Mouse (Mus musculus) MEL (cell line): ENCODE results near the gene Hps1. TPM values are rescaled to one million over a fixed set of nuclear protein-coding genes. Genes with fewer than 3 reads are reported as not detected.
"Not testable (repeated sequence)": the region's sequence is repeated elsewhere in the genome, so short reads cannot be mapped to it uniquely, and the experiment has no call there.

ENCODE experiments used
- DNase-seq: peaks from one replicate; pipeline ENCODE4 v3.0.0; 2011; ENCODE audit warnings: low read depth, low spot score
- H3K27ac ChIP-seq: 2 replicates; pipeline ENCODE4 v1.5.1; 2012; ENCODE audit warnings: low read depth, mild to moderate bottlenecking, control low read depth, low read length, moderate library complexity; ENCODE audit not compliant: control insufficient read depth
- H3K27me3 ChIP-seq, 2 experiments: fragments of 150-350 bp in 1 of 2; sonication (generic) in 1 of 2; 2 replicates each; pipeline ENCODE4 v1.6.1; 2012; ENCODE audit warnings: low read length in 2 of 2, mild to moderate bottlenecking in 2 of 2, improper control_type of control experiment in 1 of 2, moderate library complexity in 1 of 2; ENCODE audit not compliant: insufficient read depth in 2 of 2, control insufficient read depth in 1 of 2
- H3K36me3 ChIP-seq, 2 experiments: 2 replicates each; pipeline ENCODE4 v1.6.1; 2012 to 2014; ENCODE audit warnings: low read length in 2 of 2, improper control_type of control experiment in 1 of 2, inconsistent platforms in 1 of 2, mild to moderate bottlenecking in 1 of 2; ENCODE audit not compliant: insufficient read depth in 2 of 2, control insufficient read depth in 1 of 2
- H3K4me1 ChIP-seq, 2 experiments: fragments of 150-350 bp in 1 of 2; sonication (generic) in 1 of 2; 2 replicates each; pipeline ENCODE4 v1.6.1; 2012; ENCODE audit warnings: low read length in 2 of 2, improper control_type of control experiment in 1 of 2, mild to moderate bottlenecking in 1 of 2; ENCODE audit not compliant: insufficient read depth in 2 of 2, control insufficient read depth in 1 of 2
- H3K4me3 ChIP-seq, 2 experiments: fragments of 150-350 bp in 1 of 2; sonication (generic) in 1 of 2; 2 replicates each; pipeline ENCODE4 v1.5.1; 2012; ENCODE audit warnings: low read depth in 2 of 2, low read length in 2 of 2, mild to moderate bottlenecking in 2 of 2, moderate library complexity in 2 of 2, control low read depth in 1 of 2, improper control_type of control experiment in 1 of 2; ENCODE audit not compliant: control insufficient read depth in 1 of 2, insufficient read depth in 1 of 2
- H3K79me2 ChIP-seq: 2 replicates; pipeline ENCODE4 v1.6.1; 2012; ENCODE audit warnings: mild to moderate bottlenecking, low read length, moderate library complexity; ENCODE audit not compliant: control insufficient read depth, poor library complexity, insufficient read depth
- H3K9ac ChIP-seq: 2 replicates; pipeline ENCODE4 v1.6.1; 2012; ENCODE audit warnings: low read depth, mild to moderate bottlenecking, control low read depth, low read length, moderate library complexity; ENCODE audit not compliant: control insufficient read depth, poor library complexity, severe bottlenecking
- H3K9me3 ChIP-seq: fragments of 150-350 bp; sonication (generic); replicated peaks from 2 replicates; pipeline ENCODE4 v1.6.1; 2012; ENCODE audit warnings: mild to moderate bottlenecking, low read length, improper control_type of control experiment, moderate library complexity; ENCODE audit not compliant: insufficient read depth
- CHD1 ChIP-seq: IDR thresholded peaks from 2 replicates; pipeline ENCODE4 v1.6.1; 2012; ENCODE audit warnings: low read depth, mild to moderate bottlenecking, inconsistent platforms, low read length, improper control_type of control experiment
- CHD2 ChIP-seq: IDR thresholded peaks from 2 replicates; pipeline ENCODE4 v1.6.1; 2011; ENCODE audit warnings: low read length, improper control_type of control experiment
- CTCF ChIP-seq, 3 experiments: IDR thresholded peaks in 2 of 3; conservative IDR thresholded peaks in 1 of 3; 2 replicates each; pipeline ENCODE4 v1.5.1; 2011 to 2012; ENCODE audit warnings: low read length in 3 of 3, low read depth in 2 of 3, mild to moderate bottlenecking in 2 of 3, improper control_type of control experiment in 1 of 3, inconsistent platforms in 1 of 3, mixed read lengths in 1 of 3, moderate library complexity in 1 of 3; ENCODE audit not compliant: control insufficient read depth in 1 of 3, insufficient read depth in 1 of 3, poor library complexity in 1 of 3, severe bottlenecking in 1 of 3
- E2F4 ChIP-seq: IDR thresholded peaks from 2 replicates; pipeline ENCODE4 v1.6.1; 2011; ENCODE audit warnings: low read depth, low read length, improper control_type of control experiment, borderline replicate concordance
- ELF1 ChIP-seq: IDR thresholded peaks from 2 replicates; pipeline ENCODE4 v1.6.1; 2014; ENCODE audit warnings: low read depth, mild to moderate bottlenecking, inconsistent platforms, low read length, improper control_type of control experiment, moderate library complexity
- ETS1 ChIP-seq: IDR thresholded peaks from 2 replicates; pipeline ENCODE4 v1.6.1; 2012; ENCODE audit warnings: low read depth, mild to moderate bottlenecking, inconsistent platforms, low read length, improper control_type of control experiment, moderate library complexity
- GATA1 ChIP-seq: IDR thresholded peaks from 2 replicates; pipeline ENCODE4 v1.6.1; 2011; ENCODE audit warnings: low read depth, low read length, improper control_type of control experiment
- KAT2A ChIP-seq: conservative IDR thresholded peaks from 2 replicates; pipeline ENCODE4 v1.6.1; 2012; ENCODE audit warnings: low read depth, low read length, improper control_type of control experiment, inconsistent platforms
- MAFK ChIP-seq: IDR thresholded peaks from 2 replicates; pipeline ENCODE4 v1.6.1; 2011; ENCODE audit warnings: low read depth, mild to moderate bottlenecking, low read length, improper control_type of control experiment, borderline replicate concordance
- MAX ChIP-seq: IDR thresholded peaks from 2 replicates; pipeline ENCODE4 v1.6.1; 2011; ENCODE audit warnings: low read length, improper control_type of control experiment
- MEF2A ChIP-seq: IDR thresholded peaks from 2 replicates; pipeline ENCODE4 v1.6.1; 2014; ENCODE audit warnings: low read depth, mild to moderate bottlenecking, inconsistent platforms, low read length, improper control_type of control experiment; ENCODE audit not compliant: poor library complexity, insufficient replicate concordance, severe bottlenecking; ENCODE audit errors: extremely low read depth
- MYB ChIP-seq: IDR thresholded peaks from 2 replicates; pipeline ENCODE4 v1.6.1; 2011; ENCODE audit warnings: mild to moderate bottlenecking, low read depth, low read length, improper control_type of control experiment
- MYC ChIP-seq: IDR thresholded peaks from 2 replicates; pipeline ENCODE4 v1.6.1; 2011; ENCODE audit warnings: low read depth, mild to moderate bottlenecking, low read length, improper control_type of control experiment, moderate library complexity
- NELFE ChIP-seq: IDR thresholded peaks from 2 replicates; pipeline ENCODE4 v1.6.1; 2011; ENCODE audit warnings: low read depth, low read length, improper control_type of control experiment
- NRF1 ChIP-seq: IDR thresholded peaks from 2 replicates; pipeline ENCODE4 v1.6.1; 2014; ENCODE audit warnings: low read depth, mild to moderate bottlenecking, inconsistent platforms, low read length, improper control_type of control experiment, moderate library complexity; ENCODE audit not compliant: poor library complexity, insufficient read depth, severe bottlenecking
- POLR2A ChIP-seq, 2 experiments: IDR thresholded peaks; 2 replicates each; pipeline ENCODE4 v1.6.1; 2011 to 2012; ENCODE audit warnings: low read length in 2 of 2, mild to moderate bottlenecking in 2 of 2, control low read depth in 1 of 2, improper control_type of control experiment in 1 of 2, low read depth in 1 of 2, moderate library complexity in 1 of 2; ENCODE audit not compliant: control insufficient read depth in 1 of 2, insufficient read depth in 1 of 2, poor library complexity in 1 of 2
- POLR2AphosphoS2 ChIP-seq: IDR thresholded peaks from 2 replicates; pipeline ENCODE4 v1.6.1; 2011; ENCODE audit warnings: low read length, improper control_type of control experiment
- RAD21 ChIP-seq: IDR thresholded peaks from 2 replicates; pipeline ENCODE4 v1.6.1; 2011; ENCODE audit warnings: mild to moderate bottlenecking, low read depth, low read length, improper control_type of control experiment
- SIN3A ChIP-seq: IDR thresholded peaks from 2 replicates; pipeline ENCODE4 v1.6.1; 2012; ENCODE audit warnings: low read length, improper control_type of control experiment, inconsistent platforms
- SMC3 ChIP-seq: IDR thresholded peaks from 2 replicates; pipeline ENCODE4 v1.6.1; 2011; ENCODE audit warnings: low read depth, low read length, improper control_type of control experiment
- TBP ChIP-seq: IDR thresholded peaks from 2 replicates; pipeline ENCODE4 v1.8.0; 2011; ENCODE audit warnings: low read depth, low read length, improper control_type of control experiment
- TCF12 ChIP-seq: IDR thresholded peaks from 2 replicates; pipeline ENCODE4 v1.6.1; 2014; ENCODE audit warnings: low read depth, mild to moderate bottlenecking, inconsistent platforms, low read length, improper control_type of control experiment, moderate library complexity
- UBTF ChIP-seq: IDR thresholded peaks from 2 replicates; pipeline ENCODE4 v1.6.1; 2012; ENCODE audit warnings: low read depth, mild to moderate bottlenecking, inconsistent platforms, low read length, improper control_type of control experiment, moderate library complexity, borderline replicate concordance; ENCODE audit not compliant: insufficient read depth
- USF1 ChIP-seq: IDR thresholded peaks from 2 replicates; pipeline ENCODE4 v1.6.1; 2014; ENCODE audit warnings: low read depth, mild to moderate bottlenecking, inconsistent platforms, low read length, improper control_type of control experiment, moderate library complexity
- ZC3H11A ChIP-seq: IDR thresholded peaks from 2 replicates; pipeline ENCODE4 v1.6.1; 2012; ENCODE audit warnings: low read depth, mild to moderate bottlenecking, inconsistent platforms, low read length, improper control_type of control experiment
- polyA plus RNA-seq, 2 experiments: library from polyadenylated mRNA; stranded (reverse) in 1 of 2; unstranded in 1 of 2; fragments of >175 nt in 1 of 2; fragments of >200 nt in 1 of 2; gene quantifications; 2 replicates each; pipeline versions ENCODE4 v1.2.1 to v1.2.4; 2012; ENCODE audit warnings: low replicate concordance in 2 of 2, low read depth in 1 of 2; ENCODE audit not compliant: insufficient read length in 2 of 2, insufficient read depth in 1 of 2, missing spikeins in 1 of 2
- total RNA-seq: library from RNA; depleted of rRNA; stranded (reverse); fragments of 300-350 nt; gene quantifications from 2 replicates; pipeline ENCODE4 v1.2.3, GENCODE M21; 2012

Hps1 gene
- total and polyA plus RNA-seq, 3 experiments, result 22.6 to 43.3 TPM; not detected in 1

DNA sequence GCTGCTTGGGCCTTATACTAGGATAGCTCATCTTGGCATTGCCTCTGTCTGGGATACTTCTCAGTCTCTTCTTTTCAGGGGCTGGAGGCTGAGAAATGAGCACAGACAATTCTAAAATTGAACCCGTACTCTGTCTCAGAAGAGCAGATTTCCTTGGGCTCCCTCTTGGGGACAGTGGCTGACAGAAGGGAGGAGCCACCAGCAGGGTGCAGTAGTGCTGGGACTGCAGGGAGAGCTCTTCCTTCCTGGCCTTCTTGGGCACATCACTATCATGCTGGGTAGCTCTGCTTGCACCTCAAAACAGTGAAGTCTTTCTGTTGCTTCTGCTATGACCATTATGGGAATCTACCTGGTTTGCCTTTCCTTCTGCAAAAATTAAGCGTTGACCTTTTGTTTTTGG lies 5.4 kb upstream of the Hps1 start:
- TF ChIP-seq CTCF (IDR thresholded peaks at IDR 0.05 in 2 of 3, conservative IDR thresholded peaks at IDR 0.05 in 1 of 3; ENCODE audit: control insufficient read depth in 1 of 3, insufficient read depth in 1 of 3, low read depth in 2 of 3, low read length in 3 of 3, poor library complexity in 1 of 3, severe bottlenecking in 1 of 3) (peak; percentile 27 to 48 (median 41); a peak in 5 of 6 replicates), SMC3 (peak; percentile 32), ETS1 (no peak)
- no peaks in the 10 kb centered on the region for H3K79me2 ChIP-seq
- H3K36me3 ChIP-seq, result no peaks in the 10 kb centered on the region
- H3K27me3 ChIP-seq, result peaks cover 14 to 23% of the 10 kb centered on the region in 2 experiments
- DNase-seq, result peak; percentile 25
- no peaks in the 10 kb centered on the region for H3K4me1 ChIP-seq
- no peaks in the 10 kb centered on the region for H3K9me3 ChIP-seq
- no peak overlapping the region for H3K9ac ChIP-seq
- no peak overlapping the region for H3K27ac ChIP-seq
- no peak overlapping the region for H3K4me3 ChIP-seq

DNA sequence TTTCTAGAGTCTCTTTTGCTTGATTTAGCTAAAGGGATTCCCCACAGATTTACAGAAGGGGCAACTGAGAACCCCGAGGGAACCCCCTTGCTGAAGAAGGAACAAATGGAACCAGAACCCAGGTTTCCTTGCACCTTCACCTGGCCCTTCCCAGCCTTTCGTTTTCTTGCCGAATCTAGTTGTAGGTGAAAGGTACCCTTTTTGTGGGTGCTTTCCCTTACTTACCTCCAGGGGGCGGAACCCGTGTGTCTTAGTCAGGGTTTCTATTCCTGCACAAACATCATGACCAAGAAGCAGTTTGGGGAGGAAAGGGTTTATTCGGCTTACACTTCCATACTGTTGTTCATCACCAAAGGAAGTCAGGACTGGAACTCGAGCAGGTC lies 369 bp upstream of the Hps1 start:
- TF ChIP-seq CTCF (IDR thresholded peaks at IDR 0.05 in 2 of 3, conservative IDR thresholded peaks at IDR 0.05 in 1 of 3; ENCODE audit: control insufficient read depth in 1 of 3, insufficient read depth in 1 of 3, low read depth in 2 of 3, low read length in 3 of 3, poor library complexity in 1 of 3, severe bottlenecking in 1 of 3), result peak in 1 of 3 experiments; percentile 16; a peak in 2 of 6 replicates
- TF ChIP-seq, all 39 proteins: peak for 1; not testable (repeated sequence) for 38
- Histone ChIP-seq H3K4me3 (peak overlapping the region; percentile 49 to 81), H3K27ac (peak overlapping the region; percentile 20; the same call in 1 of the 2 replicates), H3K9ac (peak overlapping the region; percentile 58)
- not testable (repeated sequence) for H3K4me1 ChIP-seq, DNase-seq, H3K79me2 ChIP-seq, H3K27me3 ChIP-seq, H3K9me3 ChIP-seq, H3K36me3 ChIP-seq

DNA sequence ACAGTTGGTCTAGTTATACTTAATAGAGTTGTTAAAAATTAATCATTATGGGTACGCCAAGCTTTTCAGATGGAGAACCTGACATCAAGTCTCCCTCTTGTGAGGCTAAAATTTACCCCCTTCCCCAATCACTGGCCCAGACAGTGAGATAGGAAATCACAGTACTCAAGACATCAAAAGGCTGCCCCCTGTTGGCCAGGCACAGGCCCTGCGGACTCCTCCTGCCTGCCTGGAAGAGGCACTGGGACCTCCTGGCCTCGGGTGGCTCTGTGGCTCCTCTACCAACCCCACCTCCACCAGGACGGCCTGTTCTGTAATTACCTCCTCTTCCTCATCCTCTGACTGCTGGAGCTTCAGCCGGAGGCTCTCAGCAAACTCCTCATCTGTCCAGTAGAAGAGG lies 2.0 kb downstream of the Hps1 start:
- Histone ChIP-seq H3K9ac (no peak overlapping the region), H3K4me1 (peaks cover 0 to 7% of the 10 kb centered on the region in 2 experiments; a peak in 2 of 4 replicates), H3K36me3 (peaks cover 2 to 5% of the 10 kb centered on the region in 2 experiments; a peak in 3 of 4 replicates), H3K4me3 (no peak overlapping the region), H3K27me3 (no peaks in the 10 kb centered on the region), H3K9me3 (no peaks in the 10 kb centered on the region), H3K27ac (no peak overlapping the region), H3K79me2 (peaks cover 2% of the 10 kb centered on the region; the same call in 1 of the 2 replicates)
- DNase-seq, result peak; percentile 79
- TF ChIP-seq NELFE (no peak), E2F4 (no peak), MAFK (no peak), USF1 (no peak), MAX (no peak), POLR2A (IDR thresholded peaks at IDR 0.05; ENCODE audit: control insufficient read depth in 1 of 2, insufficient read depth in 1 of 2, low read depth in 1 of 2, low read length in 2 of 2, poor library complexity in 1 of 2) (no peak), NRF1 (no peak), SMC3 (peak; percentile 71), UBTF (no peak), ETS1 (no peak), TBP (no peak), KAT2A (no peak), SIN3A (no peak), POLR2AphosphoS2 (no peak), ZC3H11A (peak; percentile 10; the same call in 1 of the 2 replicates), MEF2A (no peak), MYB (no peak), ELF1 (no peak), RAD21 (peak; percentile 58), MYC (no peak), CTCF (IDR thresholded peaks at IDR 0.05 in 2 of 3, conservative IDR thresholded peaks at IDR 0.05 in 1 of 3; ENCODE audit: control insufficient read depth in 1 of 3, insufficient read depth in 1 of 3, low read depth in 2 of 3, low read length in 3 of 3, poor library complexity in 1 of 3, severe bottlenecking in 1 of 3) (peak; percentile 83 to 95 (median 84)), TCF12 (no peak), CHD2 (no peak), GATA1 (0 out of 2 replicates have a peak, but pooled peaks have one; percentile 7), CHD1 (no peak)
